Mouse (Mus musculus) layer of hippocampus, postnatal 14 days (tissue): ENCODE results near the gene Upf1. TPM values are rescaled to one million over a fixed set of nuclear protein-coding genes. Genes with fewer than 3 reads are reported as not detected.
A peak's percentile ranks its signal among the peaks of the same experiment; 100 is the strongest.

Experiments used
- DNase-seq, 2 experiments: peaks; one replicate each; pipeline ENCODE4 v3.0.0; 2021 to 2022; ENCODE audit warnings: low spot score in 2 of 2, mixed read lengths in 1 of 2
- total RNA-seq, 2 experiments: library from RNA; stranded (reverse); gene quantifications; 2 replicates each; pipeline ENCODE4 v1.2.3; 2021

The Upf1 gene
- total RNA-seq, 2 experiments from 2014 or later: 50.3 to 54.9 TPM

DNA sequence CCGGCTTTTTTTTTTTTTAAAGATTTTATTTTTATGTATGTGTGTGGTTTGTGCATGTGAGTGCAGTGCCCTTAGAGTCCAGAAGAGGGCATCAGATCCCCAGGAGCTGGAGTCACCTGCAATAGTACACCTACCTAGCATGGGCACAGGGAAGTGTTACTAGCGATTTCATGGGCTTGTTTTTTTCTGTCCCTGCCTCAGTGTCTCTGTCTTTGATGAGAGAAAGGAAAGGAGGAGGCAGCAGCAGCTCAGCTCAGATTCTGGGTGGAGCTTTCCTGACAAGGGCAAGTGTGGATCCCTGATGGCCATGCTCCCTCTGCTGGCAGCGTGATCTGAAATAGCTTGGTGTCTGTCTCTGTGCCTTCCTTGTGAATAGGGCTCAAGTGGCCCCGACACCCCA is 7.7 kb upstream of the Upf1 start:
- no peak for DNase-seq

DNA sequence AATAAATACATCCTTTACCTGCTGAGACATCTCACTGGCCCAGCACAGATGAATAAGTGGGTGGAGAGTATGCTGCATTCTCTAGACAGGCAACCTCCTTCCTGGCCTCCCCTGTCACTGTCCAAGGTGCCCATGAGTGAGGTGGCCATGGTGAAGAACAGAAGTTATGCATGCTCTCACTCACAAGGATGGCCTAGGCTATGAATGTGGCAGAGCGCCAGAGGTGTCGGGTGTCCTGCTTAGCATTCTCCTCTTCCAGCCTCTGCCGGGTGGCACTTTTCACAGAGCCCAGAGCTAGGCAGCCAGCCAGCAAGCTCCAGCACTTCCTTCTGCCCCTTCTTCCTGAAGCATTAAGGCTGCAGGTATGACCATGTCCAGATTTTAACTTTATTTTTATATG is 6.3 kb upstream of the Upf1 start:
- no peak for DNase-seq

- no peak for DNase-seq
Measured at GRCm38 (mm10) chr8:70356111-70356510, 3.0 kb upstream of the Upf1 start.

GRCm38 (mm10) chr8:70354004-70354403 is 926 bp upstream of the Upf1 start:
- DNase-seq: peak in 1 of 2 experiments; percentile 34

DNA sequence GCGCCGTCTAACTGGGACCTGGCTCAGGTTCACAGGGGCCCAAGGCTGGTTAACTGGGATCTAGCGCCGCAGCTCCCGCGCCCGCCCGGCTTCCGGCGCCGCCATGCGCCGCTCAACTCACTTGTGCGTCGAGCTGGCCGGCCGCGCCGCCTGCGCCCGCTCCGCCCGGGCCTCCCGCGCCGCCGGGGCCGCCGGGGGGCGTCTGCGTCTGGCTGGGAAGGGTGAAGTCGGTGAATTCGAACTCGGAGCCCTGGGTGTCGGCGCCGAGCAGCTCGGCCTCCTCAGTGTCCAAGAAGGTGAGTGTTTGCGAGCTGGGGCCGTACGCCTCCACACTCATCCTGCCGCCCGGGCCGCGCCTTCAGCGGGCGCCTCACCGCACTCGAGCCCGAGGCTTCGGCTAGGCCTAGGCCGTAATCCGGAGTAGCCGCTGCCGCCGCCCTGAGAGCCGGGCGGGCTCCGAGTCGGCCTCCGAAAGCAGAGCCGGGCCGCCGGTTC is 374 bp downstream of the Upf1 start:
- peak; percentile 44 to 47 for DNase-seq

DNA sequence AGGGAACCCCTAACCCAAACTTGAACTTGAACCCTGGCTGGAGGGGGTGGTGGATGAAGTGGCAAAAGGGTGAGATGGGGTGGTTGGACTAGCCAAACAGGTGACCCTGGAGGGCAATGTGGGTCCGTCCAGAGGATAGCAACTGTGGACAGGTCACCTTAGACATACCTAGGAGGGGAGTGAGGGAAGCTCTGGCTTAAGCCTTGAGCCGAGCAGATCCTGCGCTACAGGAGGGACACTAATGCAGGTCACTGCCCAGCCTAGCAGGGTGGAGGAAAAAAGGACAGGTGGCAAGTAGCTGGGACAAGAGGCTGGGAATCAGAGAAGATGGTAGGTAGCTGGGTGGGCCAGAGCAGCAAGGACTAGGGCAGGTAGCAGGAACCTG is 1.1 kb downstream of the Upf1 start:
- DNase-seq: no peak

DNA sequence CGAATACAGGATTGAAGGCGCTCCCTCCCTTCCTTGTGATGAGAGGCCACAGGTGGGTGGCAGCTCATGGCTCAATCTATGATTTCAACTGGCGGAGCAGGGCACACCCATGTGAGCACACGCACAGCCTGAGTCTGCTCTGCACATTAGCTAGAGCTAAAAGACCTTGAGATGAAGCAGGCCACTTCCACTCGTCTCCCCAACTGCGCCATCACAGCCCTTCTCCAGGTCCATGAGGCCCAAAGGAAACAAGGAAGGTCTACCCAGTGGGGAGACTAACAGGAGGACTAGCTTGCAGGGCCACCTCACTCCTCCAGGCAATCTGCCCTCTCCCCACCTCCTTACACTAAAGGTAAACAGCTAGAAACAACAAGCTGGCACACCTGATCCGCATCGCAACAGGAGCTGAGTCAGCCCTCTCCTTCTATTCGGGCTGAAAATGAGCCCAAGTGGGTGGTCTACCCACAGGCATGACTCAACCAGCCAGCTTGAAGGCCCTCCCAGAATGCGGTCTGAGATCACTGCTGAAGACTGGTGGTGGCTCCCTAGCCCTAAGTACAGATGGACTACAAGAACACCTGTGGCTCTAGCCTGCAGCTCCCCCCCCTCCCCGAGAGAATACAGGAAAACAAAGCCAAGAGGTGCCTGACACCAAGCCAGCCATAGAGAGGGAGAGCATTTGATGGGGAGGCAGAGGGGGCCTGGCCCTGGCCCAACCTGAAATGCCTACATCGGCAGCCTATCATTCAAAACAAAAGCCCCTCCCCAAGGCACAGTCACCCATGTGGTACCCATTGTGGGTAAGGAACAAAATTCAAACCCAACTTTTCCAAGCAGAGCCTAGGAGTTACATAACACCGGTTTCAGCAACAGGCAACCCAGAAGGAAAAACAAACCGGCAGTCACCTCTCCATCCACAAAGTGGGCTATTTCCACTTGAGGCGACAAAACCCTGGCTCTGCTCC is 1.8 kb downstream of the Upf1 start:
- no peak for DNase-seq

DNA sequence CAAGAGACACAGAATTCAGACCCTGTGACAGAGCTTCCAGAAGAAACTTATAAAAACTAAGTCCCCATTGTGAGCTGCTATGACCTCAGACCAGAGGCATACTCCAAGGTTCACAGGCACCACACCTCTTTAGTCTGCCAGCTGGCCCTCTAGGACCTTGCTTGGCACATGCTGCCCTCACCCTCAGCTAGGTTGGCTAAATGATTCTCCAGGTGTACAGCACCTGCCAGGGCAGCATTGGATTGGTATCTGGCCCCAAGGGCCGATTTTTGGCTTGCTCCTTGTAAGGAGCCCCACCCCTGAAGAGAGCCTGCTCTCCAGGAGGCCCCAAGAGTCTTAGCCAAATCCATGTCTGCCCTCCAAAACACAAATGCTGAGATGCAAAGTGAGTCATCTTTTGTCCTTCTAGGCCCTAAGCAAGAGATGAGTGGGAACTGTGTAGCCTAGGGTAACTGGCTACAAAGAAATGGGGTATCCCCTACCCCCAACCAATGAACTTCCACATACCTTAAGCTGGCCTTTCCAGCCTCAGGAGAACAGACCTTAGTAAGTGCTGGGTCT is 5.1 kb downstream of the Upf1 start:
- DNase-seq: no peak

DNA sequence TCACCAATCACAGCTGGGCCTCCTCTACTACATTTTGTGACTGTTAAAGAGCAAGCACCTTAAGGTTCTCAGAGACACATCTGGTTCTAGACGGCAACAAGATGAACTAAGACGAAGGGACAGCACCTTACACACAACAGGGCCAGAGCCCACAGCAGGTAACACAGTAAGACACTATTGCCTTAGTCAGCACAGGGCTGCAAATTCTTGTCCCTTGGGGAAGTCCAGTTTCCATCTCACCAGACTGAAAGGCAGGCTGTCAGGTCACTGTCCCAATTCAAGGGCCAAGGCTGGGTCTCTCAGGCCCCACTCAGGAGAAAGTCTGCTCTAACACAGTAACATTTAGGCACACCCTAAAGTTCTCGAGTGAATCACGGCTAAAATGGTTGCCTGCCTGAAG is 5.6 kb downstream of the Upf1 start:
- DNase-seq: no peak

DNA sequence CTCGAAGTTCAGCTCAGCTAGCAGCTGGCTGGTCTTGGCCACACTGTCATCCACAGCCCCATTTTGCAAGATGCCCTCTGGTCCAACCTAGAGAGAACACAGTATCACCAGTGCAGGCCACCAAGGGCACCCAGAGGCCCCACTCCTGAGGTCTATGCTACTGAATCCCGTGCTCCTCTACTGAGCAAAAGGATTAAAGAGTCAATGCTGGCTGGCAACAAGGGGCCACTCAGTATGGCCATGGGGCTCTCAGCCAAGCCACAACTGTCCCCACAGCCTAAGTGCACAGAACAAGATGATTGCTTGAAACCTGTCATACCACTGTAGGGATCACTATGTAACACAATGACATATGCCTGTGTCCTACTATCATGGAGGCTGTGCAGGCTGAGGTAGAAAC is 8.8 kb downstream of the Upf1 start:
- DNase-seq: no peak

DNA sequence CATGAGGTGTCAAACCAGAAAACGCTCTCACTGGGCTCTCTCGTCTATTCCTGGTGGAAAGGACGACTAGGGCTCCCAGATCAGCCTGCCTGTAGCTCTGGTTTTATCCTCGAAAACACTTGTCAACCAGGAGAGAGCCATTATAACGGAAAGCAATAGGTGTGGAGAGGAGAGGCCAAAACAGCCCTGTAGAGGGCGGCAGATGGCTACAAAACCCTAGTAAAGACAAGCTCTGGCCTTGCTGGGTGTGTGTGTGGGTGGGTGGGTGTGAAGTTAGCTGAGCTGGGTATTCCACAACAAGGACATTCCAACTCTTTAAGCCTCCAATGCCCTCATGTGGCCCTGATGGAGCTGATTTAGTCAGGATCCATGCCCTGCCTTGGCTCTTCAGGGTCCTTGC is 9.4 kb downstream of the Upf1 start:
- DNase-seq: peak in 1 of 2 experiments; percentile 69

DNA sequence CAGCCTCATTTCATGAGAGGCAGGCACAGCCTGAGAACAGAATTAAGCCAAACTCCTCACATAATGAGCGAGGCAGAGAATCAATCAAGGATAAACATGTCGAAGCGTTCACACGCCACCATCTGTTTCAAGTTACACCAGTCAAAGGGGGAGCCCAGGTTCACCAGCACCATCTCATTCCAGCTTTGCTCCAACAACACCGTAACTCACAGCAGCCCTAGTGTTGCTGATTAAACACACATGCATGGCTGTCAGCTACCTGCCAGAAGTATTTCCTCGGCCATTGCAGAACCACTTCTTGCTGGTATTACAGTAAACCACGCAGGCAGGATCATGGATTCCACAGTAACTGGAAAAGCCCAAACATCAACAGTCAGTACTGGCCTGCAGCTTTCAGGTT is 10.0 kb downstream of the Upf1 start:
- DNase-seq: no peak

GRCm38 (mm10) chr8:70342007-70342406 is 11.1 kb downstream of the Upf1 start:
- DNase-seq: no peak

- DNase-seq: peak in 1 of 2 experiments; percentile 55
Measured at GRCm38 (mm10) chr8:70340659-70341058, 12.4 kb downstream of the Upf1 start.

GRCm38 (mm10) chr8:70338931-70339330 is 14.1 kb downstream of the Upf1 start:
- no peak for DNase-seq

- no peak for DNase-seq
Measured at GRCm38 (mm10) chr8:70332878-70333202, 20.2 kb downstream of the Upf1 start.

DNA sequence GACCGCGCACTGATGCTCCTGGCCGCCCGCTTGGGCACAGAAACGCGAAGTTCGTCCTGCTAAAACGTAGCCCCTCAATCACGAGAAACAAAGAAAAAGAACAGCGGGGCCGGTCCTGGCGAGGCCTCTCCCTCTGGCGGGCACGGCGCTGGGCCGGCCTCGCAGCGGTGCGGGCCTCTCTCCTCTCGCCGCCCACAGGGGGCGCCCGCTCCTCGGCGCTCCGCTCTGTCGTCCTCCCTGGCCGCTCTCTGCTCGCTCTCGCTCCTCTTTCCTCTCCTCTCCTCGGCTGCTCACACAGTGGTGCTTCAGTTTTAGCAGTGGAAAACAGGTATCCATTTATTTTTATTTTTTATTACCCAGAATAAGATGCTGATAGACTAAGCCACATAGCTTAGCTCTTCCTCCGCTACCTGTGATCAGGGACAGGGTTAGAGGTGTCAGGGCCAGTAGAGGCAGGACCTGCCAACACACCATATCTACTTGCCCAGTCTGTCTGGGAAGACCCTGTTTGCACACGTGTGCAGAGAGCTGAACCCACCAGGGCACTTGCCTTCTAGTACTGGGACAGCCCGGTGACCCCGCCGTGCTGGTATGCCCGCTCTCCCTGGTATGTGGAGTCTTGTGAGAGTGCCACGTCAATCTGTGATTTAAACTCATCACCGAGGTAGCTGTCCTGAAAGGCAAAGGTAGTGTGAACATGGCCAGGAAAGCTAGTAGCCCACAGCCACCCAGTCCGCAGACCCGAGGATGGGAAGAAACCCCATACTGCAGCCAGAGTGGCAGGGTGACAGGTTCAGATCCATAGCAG is 20.8 kb downstream of the Upf1 start:
- DNase-seq: peak; percentile 77 to 78

- DNase-seq: no peak
Measured at GRCm38 (mm10) chr8:70331526-70331925, 21.6 kb downstream of the Upf1 start.

- peak; percentile 62 to 78 for DNase-seq
Measured at GRCm38 (mm10) chr8:70330741-70331364, 22.2 kb downstream of the Upf1 start.

DNA sequence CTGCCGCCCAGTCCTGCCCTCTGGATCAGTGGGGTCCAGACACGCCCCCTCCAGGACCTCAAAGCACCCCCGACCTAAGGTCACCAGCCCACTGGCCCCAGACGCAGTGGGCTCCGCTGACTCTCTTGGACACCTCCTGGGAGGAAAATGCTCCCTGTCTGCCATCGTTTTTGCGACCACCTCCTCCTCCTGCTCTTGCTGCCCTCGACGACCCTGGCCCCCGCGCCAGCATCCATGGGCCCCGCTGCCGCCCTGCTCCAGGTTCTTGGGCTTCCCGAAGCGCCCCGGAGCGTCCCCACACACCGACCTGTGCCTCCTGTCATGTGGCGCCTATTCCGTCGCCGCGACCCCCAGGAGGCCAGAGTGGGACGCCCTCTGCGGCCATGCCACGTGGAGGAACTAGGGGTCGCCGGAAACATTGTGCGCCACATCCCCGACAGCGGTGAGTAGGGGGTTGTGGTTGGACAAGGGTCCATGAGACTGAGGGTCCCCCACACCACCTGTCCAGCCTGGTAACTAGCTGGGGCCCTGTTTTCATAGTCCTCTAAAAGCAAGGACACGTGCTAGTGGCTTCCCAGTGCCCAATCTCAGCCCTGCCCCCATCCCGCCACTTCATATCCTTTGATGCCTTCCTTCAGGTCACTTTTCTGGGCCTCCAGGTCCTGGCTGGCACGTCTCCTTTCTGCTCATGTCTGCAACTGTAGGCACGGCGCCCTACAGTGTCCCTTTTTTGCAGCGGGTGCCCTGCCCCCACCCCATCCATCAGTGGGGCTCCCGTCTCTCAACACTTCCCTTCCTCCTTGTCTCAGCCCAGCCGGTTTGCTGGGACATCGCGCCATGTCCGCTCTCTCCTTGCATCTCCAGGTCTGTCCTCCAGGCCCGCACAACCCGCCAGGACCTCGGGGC is 23.0 kb downstream of the Upf1 start:
- DNase-seq: no peak
